Mouse (Mus musculus) hindbrain, embryonic 16.5 days (tissue): ENCODE results near the gene Fbxo42. TPM values are rescaled to one million over a fixed set of nuclear protein-coding genes. Genes with fewer than 3 reads are reported as not detected.
A peak's percentile ranks its signal among the peaks of the same experiment; 100 is the strongest.

Experiments used
- ATAC-seq: fragments of 200-750 bp; cut with Nextera tagmentation; 2 replicates; pipeline ENCODE4 v1.8.0; 2017; ENCODE audit warnings: moderate TSS enrichment, moderate library complexity
- H3K27ac ChIP-seq: fragments of 300-500 bp; sonication (generic); 2 replicates; pipeline ENCODE4 v1.5.1; 2014; ENCODE audit warnings: low read depth, mild to moderate bottlenecking, control low read depth, low read length, moderate library complexity
- H3K27me3 ChIP-seq: fragments of 300-500 bp; sonication (generic); replicated peaks from 2 replicates; pipeline ENCODE4 v1.6.1; 2014; ENCODE audit warnings: low read length; ENCODE audit not compliant: control insufficient read depth, insufficient read depth
- H3K36me3 ChIP-seq: fragments of 300-500 bp; sonication (generic); 2 replicates; pipeline ENCODE4 v1.6.1; 2014; ENCODE audit warnings: mild to moderate bottlenecking, low read length, moderate library complexity, mixed read lengths; ENCODE audit not compliant: control insufficient read depth, insufficient read depth
- H3K4me1 ChIP-seq: fragments of 300-500 bp; sonication (generic); 2 replicates; pipeline ENCODE4 v1.6.1; 2014; ENCODE audit warnings: low read depth, low read length; ENCODE audit not compliant: control insufficient read depth, insufficient read depth
- H3K4me2 ChIP-seq: fragments of 300-500 bp; sonication (generic); 2 replicates; pipeline ENCODE4 v1.6.1; 2014; ENCODE audit warnings: mild to moderate bottlenecking, low read length, control low read depth, moderate library complexity
- H3K4me3 ChIP-seq: fragments of 300-500 bp; sonication (generic); 2 replicates; pipeline ENCODE4 v1.5.1; 2014; ENCODE audit warnings: mild to moderate bottlenecking, low read length, control low read depth, moderate library complexity
- H3K9ac ChIP-seq: fragments of 300-500 bp; sonication (generic); 2 replicates; pipeline ENCODE4 v1.6.1; 2014; ENCODE audit warnings: low read depth, mild to moderate bottlenecking, control low read depth, low read length, moderate library complexity
- H3K9me3 ChIP-seq: fragments of 300-500 bp; sonication (generic); 2 replicates; pipeline ENCODE4 v1.6.1; 2014; ENCODE audit warnings: mild to moderate bottlenecking, low read length, moderate library complexity; ENCODE audit not compliant: control insufficient read depth
- whole genome bisulfite sequencing: fragments of 180-500 bp; shearing (Covaris S2); extraction: QIAGEN DNeasy Blood & Tissue Kit; methylation state at CpG from one replicate; pipeline ENCODE4 v1.1.7; 2014; 5-methylcytosine and 5-hydroxymethylcytosine counted together
- polyA plus RNA-seq: library from polyadenylated mRNA; unstranded; fragments of >200 nt; fragmentation: Nextera tagmentation; extraction: Ambion mirVana; gene quantifications from 2 replicates; pipeline ENCODE4 v1.2.1, GENCODE M21; 2015

Gene Fbxo42
- polyA plus RNA-seq, 1 experiment from 2014 or later: 20.4 TPM

- Histone ChIP-seq H3K4me3 (no peak overlapping the region), H3K27me3 (peaks cover 47% of the 10 kb centered on the region), H3K9ac (peak overlapping the region; percentile 11; the same call in 1 of the 2 replicates), H3K27ac (peak overlapping the region; percentile 1; the same call in 1 of the 2 replicates), H3K4me2 (peak overlapping the region; percentile 69), H3K36me3 (no peaks in the 10 kb centered on the region), H3K9me3 (no peaks in the 10 kb centered on the region), H3K4me1 (peaks cover 28% of the 10 kb centered on the region)
- 20% methylated on average over 24 of the region's 24 CpGs for WGBS
- no peak for ATAC-seq
These were observed 98.6 kb downstream of the Fbxo42 start for GRCm38 (mm10) chr4:141246089-141246997.

GRCm38 (mm10) chr4:141246998-141247350 lies 99.3 kb downstream of the Fbxo42 start:
- Histone ChIP-seq H3K36me3 (no peaks in the 10 kb centered on the region), H3K4me2 (peak overlapping the region; percentile 69), H3K27me3 (peaks cover 42% of the 10 kb centered on the region), H3K9me3 (no peaks in the 10 kb centered on the region), H3K4me1 (peaks cover 28% of the 10 kb centered on the region), H3K4me3 (no peak overlapping the region), H3K9ac (peak overlapping the region; percentile 11; the same call in 1 of the 2 replicates), H3K27ac (no peak overlapping the region)
- WGBS: 1% methylated on average over 17 of the region's 17 CpGs
- no peak for ATAC-seq

GRCm38 (mm10) chr4:141247776-141248613 lies 100.3 kb downstream of the Fbxo42 start:
- H3K27ac ChIP-seq: no peak overlapping the region
- H3K4me1 ChIP-seq: peaks cover 22% of the 10 kb centered on the region
- WGBS: under 1% methylated on average over 58 of the region's 60 CpGs
- H3K27me3 ChIP-seq: peaks cover 40% of the 10 kb centered on the region
- no peaks in the 10 kb centered on the region for H3K9me3 ChIP-seq
- ATAC-seq: no peak
- H3K4me2 ChIP-seq: peak overlapping the region; percentile 69
- peak overlapping the region; percentile 47 for H3K4me3 ChIP-seq
- peak overlapping the region; percentile 43 for H3K9ac ChIP-seq
- H3K36me3 ChIP-seq: no peaks in the 10 kb centered on the region

- peaks cover 39% of the 10 kb centered on the region for H3K27me3 ChIP-seq
- H3K9ac ChIP-seq: no peak overlapping the region
- peaks cover 22% of the 10 kb centered on the region for H3K4me1 ChIP-seq
- no peak for ATAC-seq
- H3K4me2 ChIP-seq: no peak overlapping the region
- H3K36me3 ChIP-seq: no peaks in the 10 kb centered on the region
- H3K27ac ChIP-seq: no peak overlapping the region
- no peaks in the 10 kb centered on the region for H3K9me3 ChIP-seq
- whole genome bisulfite sequencing: 7% methylated on average over 11 of the region's 11 CpGs
- H3K4me3 ChIP-seq: no peak overlapping the region
These were observed 100.9 kb downstream of the Fbxo42 start for GRCm38 (mm10) chr4:141248614-141248978.

- ATAC-seq: no peak
- H3K4me1 ChIP-seq: peaks cover 22% of the 10 kb centered on the region
- 72% methylated on average over 11 of the region's 11 CpGs for WGBS
These were observed 101.7 kb downstream of the Fbxo42 start for GRCm38 (mm10) chr4:141249383-141249782.

GRCm38 (mm10) chr4:141251071-141251470 lies 103.4 kb downstream of the Fbxo42 start:
- ATAC-seq: no peak
- Histone ChIP-seq H3K27me3 (peaks cover 28% of the 10 kb centered on the region), H3K9ac (no peak overlapping the region), H3K36me3 (no peaks in the 10 kb centered on the region), H3K4me3 (no peak overlapping the region), H3K4me1 (peaks cover 15% of the 10 kb centered on the region), H3K9me3 (no peaks in the 10 kb centered on the region), H3K27ac (no peak overlapping the region), H3K4me2 (no peak overlapping the region)
- 57% methylated on average over 8 of the region's 8 CpGs for WGBS

More at GRCm38 (mm10) chr4:141249383-141249782, 101.7 kb downstream of the Fbxo42 start:
- peaks cover 38% of the 10 kb centered on the region for H3K27me3 ChIP-seq
- H3K4me3 ChIP-seq: no peak overlapping the region
- H3K4me2 ChIP-seq: no peak overlapping the region
- no peaks in the 10 kb centered on the region for H3K36me3 ChIP-seq
- no peak overlapping the region for H3K9ac ChIP-seq
- H3K27ac ChIP-seq: no peak overlapping the region
- H3K9me3 ChIP-seq: no peaks in the 10 kb centered on the region

- Histone ChIP-seq H3K36me3 (no peaks in the 10 kb centered on the region), H3K27me3 (peaks cover 20% of the 10 kb centered on the region), H3K4me2 (no peak overlapping the region), H3K9ac (no peak overlapping the region), H3K27ac (no peak overlapping the region), H3K9me3 (no peaks in the 10 kb centered on the region), H3K4me3 (no peak overlapping the region), H3K4me1 (peaks cover 3% of the 10 kb centered on the region)
- WGBS: 82% methylated on average over 2 of the region's 2 CpGs
- ATAC-seq: no peak
These were observed 104.9 kb downstream of the Fbxo42 start for GRCm38 (mm10) chr4:141252641-141253040.
